Mouse (Mus musculus): ENCODE data around the gene Slco3a1. TPM values are rescaled to one million over a fixed set of nuclear protein-coding genes. Genes with fewer than 3 reads are reported as not detected.

The Slco3a1 gene
- polyA plus RNA-seq, 1 experiment: 5.8 TPM

DNA sequence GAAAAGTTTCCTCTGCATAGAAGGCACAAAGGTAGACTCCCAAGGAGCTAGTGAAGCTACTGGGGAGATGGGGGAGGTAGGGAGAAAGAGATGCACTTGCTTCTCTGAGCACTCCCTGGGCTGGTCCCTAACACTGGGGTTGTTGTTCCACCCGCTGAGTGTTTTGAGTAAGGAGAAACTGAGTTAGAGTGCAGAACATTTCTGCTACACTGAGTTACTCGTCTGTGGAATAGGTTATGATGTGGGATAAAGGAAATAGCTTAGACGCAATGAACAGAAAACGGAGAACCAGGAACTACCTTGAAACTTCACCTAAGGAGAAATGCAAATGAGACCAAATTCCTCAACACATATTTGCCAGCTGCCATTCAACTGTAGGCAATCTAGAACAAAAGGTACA is 155.4 kb downstream of the Slco3a1 start:
- WGBS: 75% methylated on average over 4 of the region's 4 CpGs
- H3K4me3 ChIP-seq (replicated peaks; ENCODE audit: control insufficient read depth, low read depth, low read length): no peak overlapping the region
- no peaks in the 10 kb centered on the region for H3K4me1 ChIP-seq (ENCODE audit: control insufficient read depth, insufficient read depth, low read length)
- no peak overlapping the region for H3K27ac ChIP-seq (ENCODE audit: control insufficient read depth, insufficient read depth, low read depth, low read length, poor library complexity)
- no peak for TF ChIP-seq POLR2A (IDR thresholded peaks at IDR 0.05; ENCODE audit: borderline replicate concordance, control insufficient read depth, low read depth, low read length)

DNA sequence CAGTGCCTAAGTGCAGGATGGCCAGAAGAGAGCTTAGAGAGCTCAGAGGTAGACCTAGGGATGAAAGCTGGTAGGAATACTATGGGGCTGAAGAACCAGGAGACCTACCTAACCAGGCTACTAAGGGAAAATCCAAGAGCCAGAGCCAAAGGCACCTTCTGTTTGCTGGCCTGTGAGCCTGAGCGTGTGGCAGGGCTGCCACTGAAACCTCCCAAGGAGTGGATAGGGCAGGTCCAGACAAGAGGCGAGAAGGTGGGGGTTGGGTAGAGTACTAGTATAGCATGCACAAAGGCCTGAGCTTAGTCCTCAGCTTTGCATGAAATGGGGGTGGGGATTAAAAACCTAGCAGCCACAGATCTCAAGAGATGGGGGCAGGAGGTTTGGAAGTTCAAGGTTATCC is 156.3 kb downstream of the Slco3a1 start:
- no peaks in the 10 kb centered on the region for H3K4me1 ChIP-seq (ENCODE audit: control insufficient read depth, insufficient read depth, low read length)
- no peak overlapping the region for H3K4me3 ChIP-seq (replicated peaks; ENCODE audit: control insufficient read depth, low read depth, low read length)
- 79% methylated on average over 2 of the region's 2 CpGs for WGBS
- H3K27ac ChIP-seq (ENCODE audit: control insufficient read depth, insufficient read depth, low read depth, low read length, poor library complexity): no peak overlapping the region
- TF ChIP-seq POLR2A (IDR thresholded peaks at IDR 0.05; ENCODE audit: borderline replicate concordance, control insufficient read depth, low read depth, low read length): no peak
- TF ChIP-seq CTCF (IDR thresholded peaks at IDR 0.05; ENCODE audit: control insufficient read depth, insufficient read depth, low read length): no peak

DNA sequence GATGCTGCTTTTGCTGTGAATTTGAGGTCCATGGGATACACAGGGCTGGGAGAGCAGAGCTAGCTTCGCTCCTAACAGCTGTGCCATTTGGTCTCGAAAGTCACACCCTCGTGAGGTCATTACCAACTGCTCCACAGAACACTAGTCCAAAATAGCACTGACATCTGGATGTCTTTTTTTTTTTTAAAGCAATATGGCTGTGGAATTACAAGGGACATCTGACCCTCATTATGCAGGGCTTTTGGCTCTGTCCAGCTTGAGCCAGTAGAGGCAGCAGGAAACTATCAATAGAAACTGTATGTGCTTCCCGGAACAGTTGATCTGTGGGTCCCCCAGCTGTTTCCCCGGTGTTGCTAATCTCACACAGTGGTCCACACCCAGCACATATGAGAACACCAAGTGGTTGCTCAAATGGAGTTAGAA is 163.1 kb downstream of the Slco3a1 start:
- TF ChIP-seq CTCF (IDR thresholded peaks at IDR 0.05; ENCODE audit: control insufficient read depth, insufficient read depth, low read length) (no peak), POLR2A (IDR thresholded peaks at IDR 0.05; ENCODE audit: borderline replicate concordance, control insufficient read depth, low read depth, low read length) (no peak)
- H3K4me3 ChIP-seq (replicated peaks; ENCODE audit: control insufficient read depth, low read depth, low read length): no peak overlapping the region
- WGBS: 82% methylated on average over 5 of the region's 5 CpGs
- H3K4me1 ChIP-seq (ENCODE audit: control insufficient read depth, insufficient read depth, low read length): no peaks in the 10 kb centered on the region
- H3K27ac ChIP-seq (ENCODE audit: control insufficient read depth, insufficient read depth, low read depth, low read length, poor library complexity): no peak overlapping the region

DNA sequence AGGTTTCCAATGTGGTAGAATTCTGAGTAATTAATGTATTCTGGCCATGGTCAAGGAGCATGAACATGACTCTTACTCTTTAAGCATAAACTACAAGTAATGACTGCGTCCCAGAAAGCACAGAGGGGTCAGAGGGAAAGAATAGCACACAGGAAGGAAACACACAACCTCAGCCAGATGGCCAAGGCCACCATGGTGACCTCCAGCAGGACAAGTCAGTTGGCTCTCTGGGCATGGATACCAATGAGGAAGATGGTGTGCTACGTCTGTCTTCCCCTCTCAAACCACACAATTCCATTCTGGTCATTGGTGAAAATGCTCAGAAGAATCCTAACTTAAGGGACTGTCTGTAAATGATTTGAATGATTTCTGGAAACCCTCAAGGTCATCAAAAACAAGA is 165.0 kb downstream of the Slco3a1 start:
- no peaks in the 10 kb centered on the region for H3K4me1 ChIP-seq (ENCODE audit: control insufficient read depth, insufficient read depth, low read length)
- 42% methylated on average over 2 of the region's 2 CpGs for WGBS

DNA sequence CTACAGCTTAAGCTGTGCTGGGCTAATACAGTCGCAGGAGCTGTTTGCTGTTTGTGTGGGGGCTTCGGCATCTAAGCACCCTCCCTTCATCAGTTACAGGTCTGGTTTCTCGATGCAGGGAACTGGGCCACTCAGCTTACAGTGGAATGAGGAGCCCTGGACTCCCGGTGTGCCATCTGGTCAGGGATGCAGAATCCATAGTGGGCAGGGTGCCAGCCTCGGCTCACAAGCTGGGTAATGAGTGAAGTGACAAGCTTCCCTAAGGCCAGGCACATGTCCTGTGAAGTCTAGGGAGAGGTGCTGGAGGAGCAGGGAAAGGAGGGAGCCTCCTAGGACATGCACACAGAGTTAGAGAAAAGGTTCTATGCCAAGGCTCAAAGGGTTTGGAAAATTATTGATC is 168.3 kb downstream of the Slco3a1 start:
- TF ChIP-seq POLR2A (IDR thresholded peaks at IDR 0.05; ENCODE audit: borderline replicate concordance, control insufficient read depth, low read depth, low read length) (no peak), CTCF (IDR thresholded peaks at IDR 0.05; ENCODE audit: control insufficient read depth, insufficient read depth, low read length) (no peak)
- H3K27ac ChIP-seq (ENCODE audit: control insufficient read depth, insufficient read depth, low read depth, low read length, poor library complexity): no peak overlapping the region
- H3K4me3 ChIP-seq (replicated peaks; ENCODE audit: control insufficient read depth, low read depth, low read length): no peak overlapping the region
- no peaks in the 10 kb centered on the region for H3K4me1 ChIP-seq (ENCODE audit: control insufficient read depth, insufficient read depth, low read length)
- 85% methylated on average over 5 of the region's 5 CpGs for WGBS

More for the DNA sequence above, 165.0 kb downstream of the Slco3a1 start:
- no peak for TF ChIP-seq CTCF (IDR thresholded peaks at IDR 0.05; ENCODE audit: control insufficient read depth, insufficient read depth, low read length)
- Histone ChIP-seq H3K4me3 (replicated peaks; ENCODE audit: control insufficient read depth, low read depth, low read length) (no peak overlapping the region), H3K27ac (ENCODE audit: control insufficient read depth, insufficient read depth, low read depth, low read length, poor library complexity) (no peak overlapping the region)

DNA sequence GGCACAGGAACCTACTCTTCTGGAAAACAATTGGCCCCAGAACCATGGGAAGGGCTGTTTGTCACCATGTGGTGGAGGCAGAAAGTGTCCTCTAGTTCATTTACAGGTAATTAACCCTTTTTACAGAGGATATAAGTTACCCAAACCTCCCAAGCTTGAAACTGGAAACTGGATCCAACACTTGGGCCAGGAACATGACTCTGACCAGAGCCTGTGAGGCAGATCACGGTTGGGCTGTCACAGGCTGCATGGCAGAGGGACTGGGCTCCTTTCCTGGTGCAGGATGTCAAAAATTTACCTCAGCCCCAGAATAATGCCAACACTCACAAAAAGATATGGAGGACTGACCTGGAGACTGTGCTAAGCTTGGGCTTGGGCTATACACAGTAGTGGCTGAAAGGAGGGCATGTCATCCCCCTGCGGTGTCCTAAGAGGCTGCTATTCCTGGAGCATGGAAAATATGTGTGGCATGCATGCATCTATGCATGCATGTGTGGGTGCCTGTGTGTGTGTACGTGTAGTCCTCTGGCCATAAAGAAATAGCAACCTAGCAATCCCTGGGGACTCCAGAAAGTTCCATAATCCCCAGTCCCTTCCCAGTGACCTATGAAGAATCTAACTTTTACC is 171.4 kb downstream of the Slco3a1 start:
- Histone ChIP-seq H3K4me3 (replicated peaks; ENCODE audit: control insufficient read depth, low read depth, low read length) (no peak overlapping the region), H3K4me1 (ENCODE audit: control insufficient read depth, insufficient read depth, low read length) (no peaks in the 10 kb centered on the region), H3K27ac (ENCODE audit: control insufficient read depth, insufficient read depth, low read depth, low read length, poor library complexity) (no peak overlapping the region)
- TF ChIP-seq CTCF (IDR thresholded peaks at IDR 0.05; ENCODE audit: control insufficient read depth, insufficient read depth, low read length) (no peak), POLR2A (IDR thresholded peaks at IDR 0.05; ENCODE audit: borderline replicate concordance, control insufficient read depth, low read depth, low read length) (no peak)
- WGBS: 80% methylated on average over 3 of the region's 3 CpGs

DNA sequence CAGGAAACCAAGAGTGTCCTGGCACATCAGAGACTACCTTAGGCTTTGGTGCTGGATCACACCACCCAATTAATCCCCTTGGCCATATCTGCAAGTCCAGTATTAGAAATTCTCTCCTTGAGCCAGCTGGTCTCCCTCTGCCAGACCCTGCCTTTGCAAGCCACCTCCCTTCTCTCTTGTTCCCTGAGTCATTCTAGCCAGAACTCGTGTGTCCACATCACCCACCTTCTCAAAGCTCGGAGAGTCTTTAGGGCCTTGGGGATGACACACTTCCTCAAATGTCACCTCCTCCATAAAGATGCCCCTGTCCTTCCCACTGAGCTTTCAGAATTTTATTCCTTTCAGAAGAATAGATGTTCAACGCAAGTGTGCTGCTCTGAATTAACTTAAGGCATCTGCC is 172.3 kb downstream of the Slco3a1 start:
- TF ChIP-seq POLR2A (IDR thresholded peaks at IDR 0.05; ENCODE audit: borderline replicate concordance, control insufficient read depth, low read depth, low read length) (no peak), CTCF (IDR thresholded peaks at IDR 0.05; ENCODE audit: control insufficient read depth, insufficient read depth, low read length) (no peak)
- Histone ChIP-seq H3K27ac (ENCODE audit: control insufficient read depth, insufficient read depth, low read depth, low read length, poor library complexity) (no peak overlapping the region), H3K4me3 (replicated peaks; ENCODE audit: control insufficient read depth, low read depth, low read length) (no peak overlapping the region), H3K4me1 (ENCODE audit: control insufficient read depth, insufficient read depth, low read length) (no peaks in the 10 kb centered on the region)
- 37% methylated on average over 3 of the region's 3 CpGs for WGBS

DNA sequence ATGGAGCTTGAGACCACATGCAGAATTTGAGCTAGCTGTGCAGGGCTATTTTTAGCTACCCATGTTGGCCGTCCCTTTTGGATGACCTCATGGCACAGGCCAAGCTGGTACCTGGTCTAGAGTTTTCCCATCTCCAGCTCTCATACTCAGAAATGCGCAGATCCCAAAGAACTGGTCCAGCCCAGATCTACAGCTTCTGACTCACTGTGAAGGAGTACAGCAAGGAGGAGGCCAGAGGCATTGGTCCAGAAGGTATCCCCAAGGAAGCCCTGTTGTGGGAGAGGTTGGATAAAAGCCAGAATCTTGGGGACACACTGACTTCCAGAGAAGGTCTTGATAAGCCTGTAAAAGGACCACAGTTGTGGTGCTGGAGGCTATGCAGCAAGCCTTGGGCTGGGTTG is 172.7 kb downstream of the Slco3a1 start:
- Histone ChIP-seq H3K4me1 (ENCODE audit: control insufficient read depth, insufficient read depth, low read length) (no peaks in the 10 kb centered on the region), H3K4me3 (replicated peaks; ENCODE audit: control insufficient read depth, low read depth, low read length) (no peak overlapping the region), H3K27ac (ENCODE audit: control insufficient read depth, insufficient read depth, low read depth, low read length, poor library complexity) (no peak overlapping the region)
- WGBS: 81% methylated on average over 2 of the region's 2 CpGs
- no peak for TF ChIP-seq POLR2A (IDR thresholded peaks at IDR 0.05; ENCODE audit: borderline replicate concordance, control insufficient read depth, low read depth, low read length)
- TF ChIP-seq CTCF (IDR thresholded peaks at IDR 0.05; ENCODE audit: control insufficient read depth, insufficient read depth, low read length): no peak

DNA sequence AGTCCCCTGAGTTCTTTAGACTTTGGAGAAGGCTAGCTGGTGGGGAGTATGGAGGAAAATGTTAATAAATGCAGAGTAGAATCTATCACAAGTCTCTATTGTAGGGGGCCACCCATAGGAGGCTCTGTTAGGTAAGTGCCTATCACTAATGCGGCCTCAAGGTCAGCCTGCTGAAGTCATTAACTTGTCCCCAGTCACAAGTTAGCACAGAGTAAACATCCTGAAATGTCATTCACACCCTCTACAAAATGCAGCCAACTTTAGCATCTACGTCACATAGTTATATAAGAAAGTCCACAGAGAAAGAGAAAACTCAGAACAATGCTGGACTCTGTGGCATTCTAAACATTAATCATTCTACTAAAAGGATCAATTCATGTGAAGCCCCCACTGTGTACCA is 173.5 kb downstream of the Slco3a1 start:
- 82% methylated on average over 2 of the region's 2 CpGs for WGBS
- Histone ChIP-seq H3K4me1 (ENCODE audit: control insufficient read depth, insufficient read depth, low read length) (no peaks in the 10 kb centered on the region), H3K27ac (ENCODE audit: control insufficient read depth, insufficient read depth, low read depth, low read length, poor library complexity) (no peak overlapping the region), H3K4me3 (replicated peaks; ENCODE audit: control insufficient read depth, low read depth, low read length) (no peak overlapping the region)
- TF ChIP-seq CTCF (IDR thresholded peaks at IDR 0.05; ENCODE audit: control insufficient read depth, insufficient read depth, low read length): no peak
- no peak for TF ChIP-seq POLR2A (IDR thresholded peaks at IDR 0.05; ENCODE audit: borderline replicate concordance, control insufficient read depth, low read depth, low read length)

Measured in bone marrow, adult 2 months (tissue).